Mouse (Mus musculus): ENCODE measurements around the gene Icam1. TPM values are rescaled to one million over a fixed set of nuclear protein-coding genes. Genes with fewer than 3 reads are reported as not detected.

The Icam1 gene
- 1 to 10 TPM; 3.3 to 3.5 TPM for total RNA-seq (2021)

DNA sequence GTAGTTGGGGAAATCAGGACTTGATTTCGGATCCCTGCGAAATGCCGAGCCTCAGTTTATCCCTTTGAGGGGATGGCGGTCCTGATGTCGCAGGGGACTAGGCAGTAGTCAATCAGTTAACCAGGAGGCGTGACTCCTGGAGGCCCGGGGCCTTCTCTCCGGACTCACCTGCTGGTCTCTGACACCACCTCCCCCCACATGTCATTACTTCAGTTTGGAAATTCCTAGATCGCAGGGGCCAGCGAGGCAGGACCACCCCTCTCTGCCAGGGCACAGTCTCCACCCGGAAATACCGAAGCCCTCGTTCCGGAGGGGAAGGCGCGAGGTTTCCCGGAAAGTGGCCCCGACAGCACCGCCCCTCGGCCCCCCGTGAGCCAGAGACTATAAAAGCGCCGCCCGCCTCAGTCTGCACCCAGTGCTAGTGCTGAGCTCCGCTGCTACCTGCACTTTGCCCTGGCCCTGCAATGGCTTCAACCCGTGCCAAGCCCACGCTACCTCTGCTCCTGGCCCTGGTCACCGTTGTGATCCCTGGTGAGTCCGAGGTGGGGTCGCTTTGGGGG lies at the start of gene Icam1:
Icam1 (plus strand) TSS at position 415 of the 560 bp plus-strand sequence.
- intact Hi-C loops (cut with DNase I) = no loop called here

DNA sequence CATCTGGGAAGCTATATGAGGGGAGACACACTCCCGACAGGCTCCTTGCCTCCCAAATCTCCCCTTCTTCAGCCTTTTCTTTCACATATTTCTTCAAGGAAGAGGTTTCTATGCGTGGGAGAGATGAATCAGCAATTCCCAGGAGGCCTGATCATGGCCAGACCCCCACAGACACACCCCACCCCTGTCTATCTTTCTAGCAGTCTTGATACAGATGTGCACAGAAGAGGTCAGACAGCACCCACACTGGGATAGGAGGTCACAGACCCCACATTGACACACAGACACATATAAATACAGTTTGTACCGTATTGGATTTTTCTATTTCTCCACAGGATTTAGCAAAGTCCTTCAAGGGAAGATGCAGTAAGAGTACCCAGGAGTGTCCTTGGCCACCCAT lies 49.8 kb upstream of the Icam1 start:
- intact Hi-C loops (cut with DNase I) = no loop called here
- no peak for DNase-seq (ENCODE audit: low spot score in 2 of 2)

More for the DNA sequence above, at the start of gene Icam1:
- peak in 1 of 2 experiments; percentile 23 for DNase-seq (ENCODE audit: low spot score in 2 of 2)

DNA sequence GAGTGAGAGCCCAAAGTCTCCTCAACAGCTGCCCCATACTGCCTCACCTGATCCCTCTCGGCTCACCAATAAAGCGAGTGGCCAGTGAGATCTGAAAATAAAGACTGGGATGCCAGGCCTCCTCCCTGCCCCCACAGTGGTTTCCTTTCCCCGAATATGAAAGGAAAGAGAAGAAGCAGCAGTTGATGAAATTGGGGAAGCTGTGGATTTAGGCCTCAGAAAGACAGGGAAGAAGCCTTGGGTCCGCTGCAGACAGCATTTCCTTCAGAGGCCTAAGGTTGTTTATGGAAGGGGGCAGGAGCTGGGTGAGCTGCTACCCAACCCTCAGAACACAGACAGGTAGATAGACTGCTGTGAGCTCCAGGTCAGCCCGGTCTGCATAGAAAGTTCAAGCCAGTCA lies 49.0 kb upstream of the Icam1 start:
- intact Hi-C loops (cut with DNase I) = no loop called here
- DNase-seq (ENCODE audit: low spot score in 2 of 2) = no peak

DNA sequence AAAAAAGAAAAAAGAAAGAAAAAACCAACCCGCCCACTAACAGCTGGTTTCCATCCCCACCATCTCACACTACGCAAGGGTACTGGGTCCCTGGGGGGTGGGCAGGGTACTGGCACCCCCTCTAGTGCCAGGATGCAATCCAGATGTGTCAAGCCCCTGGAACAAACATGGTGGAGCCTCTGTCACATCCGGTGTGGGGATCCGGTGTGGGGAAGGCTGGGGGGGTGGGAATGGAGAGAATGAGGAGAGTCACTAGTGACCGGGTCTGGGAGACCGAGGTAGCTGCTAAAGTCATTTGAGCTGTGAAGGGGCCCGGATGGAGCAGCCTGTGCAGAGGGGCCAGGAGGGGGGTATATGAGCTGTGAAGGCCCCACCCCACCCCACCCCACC lies 44.0 kb upstream of the Icam1 start:
- intact Hi-C loops (cut with DNase I) = loop anchor here (2.0 kb wide), 1 partner anchor 19 kb away; no protein-coding TSS in a partner anchor
- DNase-seq (ENCODE audit: low spot score in 2 of 2) = peak in 1 of 2 experiments; percentile 27

DNA sequence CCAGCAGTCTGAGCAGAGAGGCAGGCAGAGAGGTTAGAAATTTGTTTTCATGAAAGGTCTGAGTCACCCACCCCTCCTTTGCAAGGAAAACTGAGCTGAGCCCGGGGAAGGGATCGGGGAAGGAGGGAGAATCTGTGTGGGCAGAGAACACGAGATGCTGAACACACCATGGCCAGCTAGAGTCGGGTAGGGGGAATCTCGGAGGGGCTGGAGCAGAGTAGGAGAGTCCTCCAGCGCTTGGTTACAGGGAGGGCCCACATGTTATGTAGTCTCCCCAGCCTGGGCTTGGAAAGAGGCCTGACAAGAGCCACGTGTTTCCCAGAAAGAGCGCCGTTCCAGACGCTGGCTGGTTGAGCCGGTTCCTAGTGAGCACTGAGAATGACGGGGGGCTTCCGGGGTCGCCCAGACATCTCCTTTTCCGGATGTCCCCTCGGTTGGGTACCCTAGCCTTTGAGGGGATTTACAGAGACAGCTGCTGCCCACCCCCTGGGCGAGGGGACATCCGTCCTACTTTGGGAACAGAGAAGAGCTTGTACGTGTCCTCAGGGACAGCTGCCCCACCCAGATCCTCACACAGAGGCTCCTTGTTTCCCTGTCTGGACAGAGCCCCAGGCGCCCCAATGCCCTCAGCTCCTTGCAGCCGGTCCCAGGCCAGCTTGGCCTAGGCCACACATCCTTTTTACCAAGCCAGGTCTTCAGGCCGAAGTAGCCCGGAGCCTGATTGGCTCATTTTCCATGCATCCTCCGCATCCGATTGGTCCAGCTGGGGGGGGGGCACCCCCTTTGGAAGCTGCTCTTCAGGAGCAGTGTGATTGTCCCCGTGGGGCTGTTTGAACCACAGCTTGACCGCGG lies 43.4 kb upstream of the Icam1 start:
- DNase-seq (ENCODE audit: low spot score in 2 of 2) = peak; percentile 66 to 82
- intact Hi-C loops (cut with DNase I) = no loop called here

DNA sequence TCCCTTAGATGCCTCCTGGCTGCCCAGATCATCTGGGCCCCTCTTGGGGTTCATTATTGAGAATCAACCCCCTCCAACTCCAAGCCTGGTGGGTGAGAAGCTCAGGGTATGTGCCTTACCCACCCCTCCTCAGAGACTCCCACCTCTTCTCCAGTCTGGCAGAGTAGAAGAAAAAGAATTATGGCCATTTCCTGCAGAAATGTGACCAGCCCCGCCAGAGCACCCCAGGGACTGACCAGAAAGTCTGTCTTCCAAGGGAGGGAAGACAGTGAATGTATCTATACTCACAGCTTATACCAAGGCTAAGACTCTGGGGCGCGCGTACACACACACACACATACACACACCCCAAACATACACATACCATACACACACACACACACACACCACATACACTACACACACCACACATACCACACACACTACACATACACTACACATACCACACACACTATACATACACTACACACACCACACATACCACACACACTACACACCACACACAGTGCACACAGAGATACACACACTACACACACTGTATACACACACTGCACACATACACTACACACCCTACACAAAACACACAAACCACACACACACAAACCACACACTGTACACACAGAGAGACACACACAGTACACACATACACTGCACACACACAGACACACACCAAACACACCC lies 42.6 kb upstream of the Icam1 start:
- intact Hi-C loops (cut with DNase I) = no loop called here
- no peak for DNase-seq (ENCODE audit: low spot score in 2 of 2)

DNA sequence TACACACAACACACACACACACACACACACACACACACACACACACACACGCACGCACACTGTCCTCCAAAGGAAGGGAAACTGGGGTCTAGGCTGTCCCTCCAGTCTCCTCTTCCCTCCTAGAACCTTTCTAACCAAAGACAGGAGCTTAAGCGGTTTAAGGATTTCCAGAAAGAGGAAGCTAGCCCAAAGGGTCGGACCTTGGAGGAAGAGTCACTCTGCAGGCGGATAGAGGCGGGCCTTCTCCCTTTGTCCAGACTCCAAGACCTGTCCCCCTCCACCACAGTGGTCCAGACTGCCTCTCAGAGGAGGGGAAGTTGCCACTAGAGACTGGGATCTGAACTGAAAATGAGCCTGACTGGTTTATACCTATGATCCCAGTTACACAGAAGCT lies 42.1 kb upstream of the Icam1 start:
- DNase-seq (ENCODE audit: low spot score in 2 of 2) = no peak
- intact Hi-C loops (cut with DNase I) = no loop called here

DNA sequence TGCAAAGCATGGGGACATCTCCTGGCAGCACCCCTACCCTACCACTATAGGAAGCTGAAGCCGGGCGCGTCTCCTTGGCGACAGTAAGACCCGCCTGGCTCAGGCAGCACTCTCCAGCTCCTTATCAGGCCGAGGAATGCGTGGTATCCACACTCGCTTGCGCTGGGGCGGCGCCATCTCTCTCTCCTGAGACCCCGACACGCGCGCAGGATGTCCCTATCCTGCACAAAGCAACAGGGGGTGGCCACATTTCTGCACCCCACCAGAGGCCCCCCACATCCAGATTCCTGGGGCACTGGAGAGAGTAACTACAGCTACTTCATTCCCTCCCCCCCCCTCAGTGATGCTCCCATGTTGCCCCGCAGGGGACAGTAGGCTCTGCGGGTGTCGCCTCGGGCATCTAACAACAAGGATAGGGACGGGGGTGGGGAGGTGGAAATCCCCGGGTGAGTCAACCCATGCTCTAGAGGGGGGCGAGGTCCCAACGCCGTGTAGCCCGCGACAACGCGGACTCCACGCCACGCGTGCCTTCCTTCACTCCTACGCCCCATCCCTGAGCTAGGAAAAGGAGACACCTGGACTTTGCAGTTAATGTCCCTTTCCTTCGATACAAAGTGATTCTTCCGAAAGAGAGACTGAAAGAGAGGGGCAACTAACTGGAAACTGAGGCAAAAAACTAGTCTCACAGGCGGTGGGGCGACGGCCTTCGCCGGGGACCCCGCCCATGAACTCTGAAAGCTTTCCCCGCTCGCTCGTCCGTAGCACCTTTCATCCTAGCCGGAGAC lies 40.2 kb upstream of the Icam1 start:
- DNase-seq (ENCODE audit: low spot score in 2 of 2) = peak; percentile 23 to 24
- intact Hi-C loops (cut with DNase I) = no loop called here

DNA sequence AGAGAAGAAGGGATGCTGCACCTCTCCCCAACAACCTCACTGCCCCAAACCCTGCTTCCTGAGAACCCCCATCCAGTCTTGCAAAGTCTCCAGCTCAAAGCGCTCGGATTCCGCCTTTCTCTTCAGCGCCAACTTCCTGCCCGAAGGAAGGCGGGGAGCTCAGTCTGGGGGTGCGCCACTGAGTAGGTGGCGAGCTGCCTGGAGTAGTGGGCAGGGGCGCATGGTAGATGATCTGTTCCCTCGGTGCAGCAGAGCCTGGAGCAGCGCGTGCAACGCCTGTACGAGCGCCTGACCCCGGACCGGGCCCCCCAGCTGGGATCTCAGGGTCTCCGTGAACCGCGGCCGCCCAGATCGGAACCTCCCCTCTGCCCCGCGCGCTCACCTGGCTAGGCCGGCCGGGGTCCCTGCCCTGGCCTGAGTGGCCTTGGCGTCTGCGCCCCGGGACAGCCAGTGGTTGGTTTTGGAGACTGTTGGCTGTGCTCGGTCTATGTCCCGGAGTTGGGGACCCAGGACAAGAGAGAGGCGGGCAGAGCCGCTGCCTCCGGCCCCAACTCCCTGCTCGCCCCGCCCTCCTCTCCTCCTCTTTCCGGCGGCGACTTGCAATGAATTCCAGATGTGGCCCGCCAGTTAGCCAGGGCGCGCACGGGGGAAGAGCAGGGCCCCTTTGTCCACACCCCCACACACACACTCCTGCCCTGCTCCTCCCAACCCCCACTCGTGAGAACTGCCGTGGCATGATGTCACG lies 39.4 kb upstream of the Icam1 start, which contains the start of gene S1pr2:
S1pr2 (minus strand) TSS at position 566 of the 745 bp plus-strand sequence.
- peak; percentile 40 to 43 for DNase-seq (ENCODE audit: low spot score in 2 of 2)
- intact Hi-C loops (cut with DNase I) = no loop called here

DNA sequence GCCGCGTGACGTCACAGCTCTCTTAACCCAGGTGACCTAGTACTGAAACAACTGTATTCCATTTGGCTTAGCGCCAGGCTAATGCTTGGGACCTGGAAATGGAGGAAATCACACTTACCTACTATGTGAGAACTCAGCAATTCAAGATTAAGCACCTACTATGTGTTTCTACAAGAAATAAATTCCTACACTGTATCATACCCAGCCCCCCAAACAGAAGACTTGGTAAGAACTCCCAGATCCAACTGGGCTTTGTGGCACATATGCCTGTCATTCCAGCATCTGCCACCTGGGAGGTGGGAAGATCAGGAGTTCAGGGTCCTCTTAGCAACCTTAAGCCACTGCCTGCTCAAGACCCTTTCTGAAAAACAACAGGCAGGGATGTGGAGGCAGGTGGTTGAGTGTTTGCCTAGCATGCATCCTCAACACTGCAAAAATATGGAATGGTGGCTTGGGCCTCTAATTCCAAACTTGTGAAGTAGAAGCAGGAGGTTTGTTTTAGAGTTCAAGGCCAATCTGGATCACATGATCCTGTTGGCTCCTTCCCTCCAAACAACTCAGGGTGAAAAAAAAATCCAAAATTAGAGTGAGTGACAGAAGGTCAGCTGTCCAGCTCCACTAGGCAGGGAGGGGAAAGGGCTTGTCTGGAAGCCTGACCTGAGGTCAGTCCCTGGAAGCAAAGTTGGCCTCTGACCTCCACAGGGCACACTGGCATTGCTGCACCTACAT lies 38.7 kb upstream of the Icam1 start:
- no peak for DNase-seq (ENCODE audit: low spot score in 2 of 2)
- intact Hi-C loops (cut with DNase I) = loop anchor here (1.0 kb wide), 1 partner anchor 37 kb away; no protein-coding TSS in a partner anchor

DNA sequence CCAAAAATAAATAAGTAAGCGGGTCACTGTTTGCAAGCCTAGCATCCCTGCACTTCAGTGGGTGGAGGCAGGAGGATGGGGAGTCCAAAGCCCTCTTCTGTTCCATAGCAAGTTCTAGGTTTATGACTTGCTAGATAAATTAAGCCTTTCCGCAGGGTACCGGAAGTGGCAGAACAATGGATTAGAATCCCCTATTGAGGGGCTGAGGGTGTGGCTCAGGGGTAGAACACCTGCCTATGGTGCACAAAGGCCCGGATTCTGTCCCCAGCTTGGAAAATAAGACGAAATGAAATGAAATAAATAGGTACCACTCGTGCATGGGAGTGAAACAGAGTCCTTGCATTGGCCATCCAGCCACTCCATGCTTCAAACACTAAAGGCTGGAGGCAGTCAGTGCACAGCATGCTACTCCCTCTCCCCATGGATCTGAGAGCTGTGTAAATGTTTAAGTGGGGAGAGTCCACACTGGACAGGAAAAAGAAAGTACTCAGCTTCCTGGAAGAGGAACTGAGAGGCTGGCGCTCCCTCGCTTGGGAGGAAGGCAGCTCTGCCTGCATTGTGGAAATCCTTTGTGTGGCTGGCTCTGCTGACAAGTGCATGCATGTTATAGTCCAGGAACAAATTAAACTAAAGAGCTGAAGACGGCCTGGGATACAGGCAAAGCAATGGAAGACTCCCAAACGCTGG lies 37.2 kb upstream of the Icam1 start:
- intact Hi-C loops (cut with DNase I) = no loop called here

DNA sequence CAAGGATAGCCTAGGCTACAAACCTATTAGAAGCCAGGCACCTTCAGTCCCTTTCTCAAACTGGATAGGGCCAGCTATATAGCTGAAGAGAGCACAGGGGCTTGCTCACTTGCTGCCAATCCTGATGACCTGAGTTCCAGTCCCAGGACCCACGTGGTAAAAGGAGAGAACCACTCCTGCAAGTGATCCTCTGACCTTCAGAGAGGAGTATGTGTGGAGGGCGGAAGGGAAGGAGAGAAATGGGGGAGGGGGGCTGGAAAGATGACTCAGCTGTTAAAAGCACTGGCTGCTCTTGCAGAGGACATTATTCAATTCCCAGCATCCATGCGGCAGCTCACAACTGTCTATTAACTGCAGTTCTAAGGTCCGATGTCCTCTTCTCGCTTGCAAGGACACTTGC lies 36.6 kb upstream of the Icam1 start:
- DNase-seq (ENCODE audit: low spot score in 2 of 2) = no peak
- intact Hi-C loops (cut with DNase I) = no loop called here

More for the DNA sequence above, 37.2 kb upstream of the Icam1 start:
- no peak for DNase-seq (ENCODE audit: low spot score in 2 of 2)

DNA sequence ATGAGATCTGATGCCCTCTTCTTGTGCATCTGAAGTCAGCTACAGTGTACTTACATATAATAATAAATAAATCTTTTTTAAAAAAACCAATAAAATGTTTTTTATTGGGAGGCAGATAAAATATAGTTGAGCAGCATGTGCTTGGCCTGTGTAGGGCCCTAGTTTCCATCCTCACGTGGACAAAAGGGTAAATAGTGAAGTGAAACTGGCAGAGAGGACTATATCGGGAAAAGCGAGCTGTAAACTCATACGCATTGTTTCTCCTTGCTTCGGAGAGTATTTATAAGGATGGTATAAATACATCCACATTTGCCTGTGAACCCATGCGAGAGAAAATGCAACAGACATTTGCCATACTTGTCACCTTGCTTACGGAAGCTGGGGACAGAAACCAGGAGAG lies 36.0 kb upstream of the Icam1 start:
- no peak for DNase-seq (ENCODE audit: low spot score in 2 of 2)
- intact Hi-C loops (cut with DNase I) = no loop called here

DNA sequence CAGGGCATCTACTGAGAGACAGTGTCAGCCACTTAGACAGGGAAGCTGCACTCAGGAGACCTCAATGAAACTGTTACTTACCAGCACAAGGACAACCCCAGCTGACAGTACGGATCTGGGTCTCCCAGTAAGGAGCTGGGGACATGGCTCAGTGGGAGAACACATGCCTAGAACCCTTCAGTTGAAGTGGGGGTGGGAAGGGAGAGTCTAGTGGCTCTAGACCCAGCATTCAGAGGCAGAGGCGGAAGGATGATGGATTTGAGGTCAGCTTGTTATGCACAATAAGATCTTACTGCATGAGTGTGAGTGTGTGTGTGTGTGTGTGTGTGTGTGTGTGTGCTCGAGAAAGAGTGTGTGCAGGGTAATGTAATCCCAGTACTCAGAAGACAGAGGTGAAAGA lies 33.6 kb upstream of the Icam1 start:
- intact Hi-C loops (cut with DNase I) = no loop called here
- no peak for DNase-seq (ENCODE audit: low spot score in 2 of 2)

DNA sequence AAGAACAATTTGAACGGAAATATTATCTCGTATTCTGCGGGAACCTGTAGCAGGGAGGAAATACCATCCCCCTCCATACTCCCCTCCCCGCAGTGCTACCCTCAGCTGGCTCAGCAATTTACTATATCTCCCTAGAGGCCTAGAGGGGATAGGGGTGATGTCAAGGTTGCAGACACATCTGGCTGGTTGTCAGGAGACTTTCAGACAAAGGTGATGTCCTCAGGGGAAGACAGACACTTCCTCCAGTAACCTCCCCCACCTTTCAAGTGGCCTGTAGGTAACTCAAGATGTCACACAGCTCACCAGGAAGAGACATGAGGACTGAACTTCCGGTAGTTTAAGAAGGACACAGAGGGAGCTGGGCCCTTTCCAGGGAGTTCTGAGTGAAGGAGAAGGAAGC lies 32.6 kb upstream of the Icam1 start:
- DNase-seq (ENCODE audit: low spot score in 2 of 2) = no peak
- intact Hi-C loops (cut with DNase I) = no loop called here

DNA sequence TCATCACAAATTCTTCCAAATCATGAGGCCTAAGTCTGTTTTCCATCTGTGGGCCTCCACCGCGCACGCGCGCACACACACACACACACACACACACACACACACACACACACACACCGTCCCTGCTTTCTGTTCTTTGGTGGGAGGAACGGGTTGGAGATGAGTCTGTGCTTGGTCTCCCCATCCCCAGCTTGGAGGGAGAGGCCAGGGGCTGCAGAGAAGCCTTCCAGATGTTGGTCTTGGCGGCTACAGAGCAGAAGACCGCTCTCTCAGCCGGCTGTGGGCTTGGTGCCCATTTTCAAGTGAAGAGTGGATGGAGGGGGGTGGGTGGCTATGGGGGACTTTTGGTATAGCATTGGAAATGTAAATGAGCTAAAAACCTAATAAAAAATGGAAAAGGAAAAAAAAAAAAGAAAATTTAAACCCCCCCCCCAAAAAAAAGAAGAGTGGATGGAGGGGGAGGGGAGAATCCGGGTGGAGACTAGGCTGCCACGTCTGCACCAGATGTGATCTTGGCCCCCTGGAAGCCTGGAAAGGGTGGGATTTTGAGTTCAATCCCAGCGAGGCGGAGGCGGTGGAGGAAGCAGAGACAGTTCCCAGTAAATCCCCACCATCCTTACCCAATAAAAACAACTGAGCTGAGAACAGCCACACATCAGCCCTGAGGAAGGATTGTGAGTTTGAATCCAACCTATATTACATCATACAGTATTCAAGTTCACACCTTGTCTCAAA lies 28.7 kb upstream of the Icam1 start:
- intact Hi-C loops (cut with DNase I) = no loop called here
- no peak for DNase-seq (ENCODE audit: low spot score in 2 of 2)

DNA sequence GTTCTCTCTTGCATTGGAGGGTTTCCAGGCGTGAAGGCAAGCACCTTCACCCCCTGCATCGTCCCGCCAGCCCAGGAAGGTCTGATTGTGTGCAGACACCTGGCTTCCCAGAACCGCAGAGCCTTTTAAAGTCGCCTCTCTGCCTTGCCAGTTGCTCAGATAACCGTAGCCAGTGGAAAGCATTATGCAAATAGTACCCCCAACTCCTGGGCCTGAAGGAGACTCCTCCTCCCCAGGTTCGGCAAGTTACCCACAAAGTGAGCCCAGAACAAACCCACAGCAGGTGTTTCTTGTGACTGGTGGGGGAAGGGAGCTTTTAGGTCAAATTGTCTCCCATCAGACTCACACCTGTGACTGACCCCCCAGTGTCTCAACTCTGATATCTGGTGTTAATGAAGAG lies 27.8 kb upstream of the Icam1 start:
- DNase-seq (ENCODE audit: low spot score in 2 of 2) = no peak
- intact Hi-C loops (cut with DNase I) = no loop called here
